Mouse (Mus musculus): ENCODE measurements around the gene Ncoa3. TPM values are rescaled to one million over a fixed set of nuclear protein-coding genes. Genes with fewer than 3 reads are reported as not detected.

The Ncoa3 gene
- total RNA-seq, 2 experiments from 2014 or later = 30.7 to 33.5 TPM

DNA sequence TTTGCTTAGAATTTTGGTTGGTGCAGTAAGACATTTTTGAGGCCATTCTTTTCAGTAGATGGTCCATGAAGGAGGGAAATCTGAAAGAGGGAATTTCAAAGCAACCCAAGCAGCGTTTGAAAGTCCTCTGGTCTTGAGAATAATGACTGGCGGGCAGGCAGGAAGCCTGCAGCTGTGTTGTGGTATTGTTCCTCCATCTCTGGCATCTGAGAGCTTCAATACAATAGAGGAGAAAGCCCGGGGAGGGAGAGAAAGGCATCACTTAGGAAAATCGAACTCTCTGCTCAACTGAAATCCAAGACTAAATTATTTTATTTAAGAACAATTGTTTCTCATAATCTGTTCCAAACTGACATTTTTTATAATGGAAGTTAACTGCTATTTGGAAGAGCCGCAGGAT is 8.3 kb downstream of the Ncoa3 start:
- DNase-seq (ENCODE audit: low spot score in 2 of 2) = no peak

DNA sequence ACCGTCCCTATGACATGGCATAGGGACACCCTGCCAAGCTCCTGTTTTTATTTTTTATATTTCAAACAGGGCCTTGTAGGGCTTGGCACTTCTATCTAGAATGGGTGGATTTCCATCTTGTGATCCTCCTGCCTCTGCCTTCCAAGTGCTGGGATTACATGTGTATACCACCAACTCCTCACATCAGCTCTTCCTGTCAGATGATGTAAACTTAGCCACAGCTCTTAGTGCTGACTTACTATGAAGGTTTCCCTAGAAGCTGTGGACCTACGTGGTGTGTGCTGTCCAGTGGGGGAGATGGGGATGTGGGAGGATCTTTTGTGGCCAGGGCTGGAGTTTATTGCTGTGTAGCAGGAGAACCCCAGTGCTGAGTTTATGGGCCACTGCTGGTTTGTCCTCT is 8.9 kb downstream of the Ncoa3 start:
- DNase-seq (ENCODE audit: low spot score in 2 of 2) = no peak

DNA sequence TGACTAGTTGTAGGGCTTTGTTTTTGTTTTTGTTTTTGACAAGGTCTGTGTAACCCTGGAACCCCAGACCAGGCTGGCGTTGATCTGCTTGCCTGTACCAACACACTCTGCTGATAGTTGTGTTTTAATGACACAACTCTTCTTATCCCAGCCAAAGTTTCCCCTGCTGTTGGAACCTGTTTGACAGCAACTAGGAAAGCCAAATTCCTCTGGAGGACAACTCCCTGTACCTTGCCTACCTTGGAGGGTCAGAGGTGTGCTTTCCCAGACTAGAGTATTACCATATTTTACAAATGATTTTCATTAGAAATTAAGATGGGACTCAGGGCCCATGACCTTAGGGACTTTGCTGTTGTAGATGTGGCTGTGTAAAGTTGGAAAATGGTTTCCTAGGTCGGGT is 9.3 kb downstream of the Ncoa3 start:
- no peak for DNase-seq (ENCODE audit: low spot score in 2 of 2)

DNA sequence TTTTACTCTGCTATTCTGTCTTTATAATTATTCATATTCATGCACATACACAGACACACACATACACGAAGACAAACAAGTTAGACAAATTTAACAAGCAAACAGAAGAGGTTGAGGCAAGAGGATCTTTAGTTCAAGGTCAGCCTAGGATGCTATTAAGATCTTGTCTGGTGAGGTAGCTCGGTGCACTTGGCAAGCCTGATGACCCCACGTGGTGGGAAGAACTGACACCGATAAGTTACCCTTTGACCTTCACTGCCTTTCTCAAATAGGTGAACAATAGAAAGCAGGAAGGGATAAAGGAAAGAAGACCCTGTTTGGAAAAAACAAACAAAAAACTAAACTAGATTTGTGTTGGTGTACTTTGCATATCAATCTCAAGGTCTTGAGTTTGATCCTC is 10.0 kb downstream of the Ncoa3 start:
- DNase-seq (ENCODE audit: low spot score in 2 of 2) = no peak

DNA sequence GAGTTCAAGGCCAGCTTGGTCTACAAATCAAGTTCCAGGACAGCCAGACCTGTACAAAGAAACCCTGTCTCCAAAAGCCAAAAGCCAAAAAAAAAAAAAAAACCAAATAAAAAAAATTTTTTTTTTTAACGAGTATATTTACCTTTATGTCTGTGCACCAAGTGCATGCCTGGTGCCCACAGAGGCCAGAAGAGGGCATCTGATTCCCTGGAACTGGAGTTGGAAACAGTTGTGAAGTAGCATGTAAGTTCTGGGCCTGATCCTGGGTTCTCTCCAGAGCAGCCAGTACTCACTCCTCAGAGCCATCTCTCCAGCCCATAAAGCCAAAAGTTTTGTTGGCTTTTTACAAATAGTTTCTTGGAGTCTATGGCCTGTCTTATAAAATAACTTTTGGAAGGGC is 10.6 kb downstream of the Ncoa3 start:
- no peak for DNase-seq (ENCODE audit: low spot score in 2 of 2)

DNA sequence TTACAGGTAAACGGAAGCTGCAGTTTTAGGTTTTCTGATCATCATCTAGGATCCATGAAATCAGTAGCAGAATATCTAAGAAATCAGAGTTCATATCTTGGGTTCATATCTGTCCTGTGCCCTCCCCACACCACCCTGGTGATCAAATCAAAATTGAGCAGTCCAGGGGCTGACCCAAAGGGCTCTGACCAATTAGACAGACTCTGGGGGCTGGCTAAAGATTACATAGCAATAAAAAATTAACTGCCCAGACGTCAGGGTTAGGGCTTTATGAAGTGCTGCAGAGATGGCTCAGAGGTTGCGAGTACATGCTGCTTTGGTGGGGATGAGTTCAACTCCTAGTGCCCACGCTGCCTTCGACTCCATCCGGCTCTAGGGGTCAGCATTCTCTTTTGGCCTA is 14.6 kb downstream of the Ncoa3 start:
- DNase-seq (ENCODE audit: low spot score in 2 of 2) = no peak

DNA sequence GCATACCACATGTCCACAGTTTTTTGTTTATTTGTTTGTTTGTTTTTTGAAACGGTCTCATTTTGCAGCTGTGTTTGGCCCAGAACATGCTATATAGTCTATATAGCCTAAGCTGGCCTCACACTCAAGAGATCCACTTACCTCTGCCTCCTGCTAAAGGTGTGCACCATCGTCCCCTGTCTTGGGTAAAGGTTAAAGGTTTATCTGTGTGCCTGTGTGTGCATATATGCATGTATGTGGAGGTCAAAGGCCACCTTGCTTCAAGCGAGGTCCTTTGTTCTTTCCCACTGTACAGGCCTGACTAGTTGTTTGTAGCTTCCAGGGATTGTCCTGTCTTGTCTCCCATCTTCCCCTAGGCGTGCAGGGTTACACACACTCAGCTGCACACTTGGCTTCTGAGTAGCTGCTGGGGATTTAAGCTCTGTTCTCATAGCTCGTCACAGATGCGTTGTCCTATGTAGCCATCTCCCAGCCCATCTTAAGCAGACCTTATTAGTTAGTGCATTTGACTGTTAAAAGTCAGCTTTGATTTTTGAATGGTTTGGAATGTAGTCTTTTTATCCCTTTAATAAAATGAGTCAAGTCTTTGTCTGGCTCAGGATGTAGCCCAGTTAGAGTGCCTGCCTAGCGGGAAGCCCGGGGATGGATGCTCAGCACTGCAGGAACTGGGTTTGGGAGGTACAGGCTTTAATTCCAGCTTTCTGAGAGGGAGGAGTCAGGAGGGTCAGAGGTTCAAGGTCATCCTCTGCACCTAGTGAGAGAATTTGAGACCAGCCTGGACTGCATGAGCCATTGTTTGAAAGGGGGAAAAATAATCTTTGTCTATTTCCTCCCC is 16.3 kb downstream of the Ncoa3 start:
- DNase-seq (ENCODE audit: low spot score in 2 of 2) = no peak

DNA sequence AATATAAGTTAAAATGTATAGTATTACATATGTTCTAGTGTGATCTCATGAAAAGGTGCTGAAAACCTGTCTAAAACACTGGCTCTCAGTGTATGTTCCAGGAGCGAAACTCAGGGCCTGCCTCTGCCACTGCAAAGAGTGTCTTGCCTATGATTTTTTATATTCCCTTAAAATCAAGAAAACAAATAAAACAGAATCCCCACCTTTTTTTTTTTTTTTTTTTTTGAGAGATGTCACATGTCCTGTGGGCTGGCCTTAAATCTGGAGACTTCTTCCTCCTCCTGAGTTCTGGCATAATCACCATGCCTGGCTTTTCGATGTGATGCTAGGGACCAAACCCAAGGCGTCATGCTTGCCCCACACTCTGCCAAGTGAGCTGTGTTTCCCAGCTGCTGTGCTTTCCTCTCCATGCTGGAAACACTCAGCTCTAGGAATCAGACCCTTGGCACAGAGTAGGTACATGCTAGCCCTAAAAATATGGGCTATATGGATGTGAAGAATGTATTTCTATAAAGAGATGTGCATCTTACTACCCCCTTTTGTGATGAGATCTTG is 17.0 kb downstream of the Ncoa3 start:
- no peak for DNase-seq (ENCODE audit: low spot score in 2 of 2)

DNA sequence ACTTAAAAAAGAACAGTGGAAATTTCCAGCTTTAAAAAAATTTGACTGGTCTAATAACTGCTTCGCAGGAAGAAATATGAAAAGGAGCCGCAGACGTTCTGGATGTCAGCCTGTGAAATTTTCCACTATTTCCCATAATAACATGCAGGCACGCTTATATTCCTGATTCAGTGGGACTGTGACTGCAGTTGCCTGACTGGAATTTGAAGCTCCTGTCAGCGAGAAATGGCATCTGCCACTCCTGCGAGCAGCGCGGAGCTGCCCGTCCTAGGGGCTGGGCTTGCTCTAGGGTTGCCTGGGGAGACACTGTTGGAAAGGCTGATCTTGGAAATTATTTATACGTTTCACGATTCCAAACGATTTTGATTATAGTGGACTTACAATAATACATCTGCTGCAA is 17.9 kb downstream of the Ncoa3 start:
- peak; percentile 45 to 46 for DNase-seq (ENCODE audit: low spot score in 2 of 2)

DNA sequence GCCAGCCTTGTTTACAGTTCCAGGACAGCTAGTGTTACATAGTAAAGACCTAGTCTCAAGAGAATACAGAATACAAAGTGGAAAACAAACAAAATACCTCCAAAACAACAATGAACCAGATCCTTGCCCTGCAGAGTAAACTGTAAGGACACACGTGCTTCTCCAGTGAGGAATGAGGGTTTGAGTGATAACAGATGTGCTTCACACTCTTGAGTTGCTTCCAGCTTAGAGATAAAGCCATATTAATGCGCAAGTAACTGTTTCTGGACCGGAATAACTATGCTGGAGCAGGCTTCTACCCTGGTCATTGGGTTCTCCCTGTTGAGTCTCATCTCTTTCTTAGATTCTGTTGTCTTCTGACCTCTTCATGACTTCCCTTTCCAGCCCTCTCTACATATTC is 19.0 kb downstream of the Ncoa3 start:
- DNase-seq (ENCODE audit: low spot score in 2 of 2) = no peak

DNA sequence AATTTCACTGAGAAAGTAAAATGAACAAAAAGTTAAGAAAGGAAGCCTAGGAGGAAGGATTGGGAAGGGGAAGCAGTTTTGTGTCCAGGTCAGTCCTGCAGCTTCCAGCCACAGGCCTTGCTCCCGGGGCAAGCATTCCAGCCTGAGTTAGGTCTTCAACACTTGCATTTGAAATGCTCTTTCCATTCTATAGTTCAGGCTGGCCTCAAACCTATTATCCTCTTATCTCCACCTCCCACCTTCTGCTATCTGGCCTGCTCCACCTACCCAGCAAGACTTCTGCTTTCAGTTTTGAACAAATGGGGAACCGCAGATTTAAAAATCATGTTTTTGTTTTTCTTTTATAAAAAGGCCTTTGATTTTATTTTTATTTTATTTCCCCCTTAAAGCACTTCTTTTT is 19.7 kb downstream of the Ncoa3 start:
- no peak for DNase-seq (ENCODE audit: low spot score in 2 of 2)

DNA sequence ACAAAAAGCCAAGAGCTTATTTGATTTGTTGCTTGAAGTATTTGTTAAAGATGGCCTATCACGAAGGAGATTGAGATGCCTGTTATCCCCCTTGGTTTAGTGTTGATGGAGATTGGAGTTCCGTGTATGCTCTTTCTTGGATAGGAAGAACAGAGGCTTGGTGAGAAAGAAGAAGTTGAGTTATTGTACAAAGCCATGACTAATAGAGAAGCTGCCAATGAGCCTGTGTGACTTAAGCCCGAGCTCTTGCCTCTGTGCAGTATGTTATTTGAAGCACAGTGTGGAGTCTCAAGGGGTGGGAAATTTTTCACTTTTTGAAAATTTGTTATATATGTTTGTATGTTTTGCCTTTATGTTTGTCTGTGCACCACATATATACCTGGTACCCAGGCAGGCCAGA is 26.3 kb downstream of the Ncoa3 start:
- no peak for DNase-seq (ENCODE audit: low spot score in 2 of 2)

DNA sequence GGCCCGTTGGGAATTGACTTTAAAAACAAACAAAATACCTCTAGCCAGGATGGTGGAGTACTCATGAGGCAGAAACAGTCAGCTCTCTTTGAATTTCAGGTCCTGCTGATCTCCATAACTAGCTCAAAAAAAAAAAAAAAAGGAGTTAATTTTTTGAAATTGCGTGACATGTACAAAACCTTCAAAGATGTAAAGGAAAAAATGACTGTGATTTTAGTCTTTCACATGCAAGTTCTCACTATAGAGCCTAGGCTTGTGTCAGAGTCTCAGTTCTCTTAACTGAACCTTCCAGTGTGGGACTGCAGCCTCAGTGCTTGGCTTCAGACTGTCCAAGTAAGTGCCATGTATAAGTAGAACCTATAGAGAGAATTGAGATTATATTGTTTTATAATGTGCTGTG is 27.6 kb downstream of the Ncoa3 start:
- no peak for DNase-seq (ENCODE audit: low spot score in 2 of 2)

DNA sequence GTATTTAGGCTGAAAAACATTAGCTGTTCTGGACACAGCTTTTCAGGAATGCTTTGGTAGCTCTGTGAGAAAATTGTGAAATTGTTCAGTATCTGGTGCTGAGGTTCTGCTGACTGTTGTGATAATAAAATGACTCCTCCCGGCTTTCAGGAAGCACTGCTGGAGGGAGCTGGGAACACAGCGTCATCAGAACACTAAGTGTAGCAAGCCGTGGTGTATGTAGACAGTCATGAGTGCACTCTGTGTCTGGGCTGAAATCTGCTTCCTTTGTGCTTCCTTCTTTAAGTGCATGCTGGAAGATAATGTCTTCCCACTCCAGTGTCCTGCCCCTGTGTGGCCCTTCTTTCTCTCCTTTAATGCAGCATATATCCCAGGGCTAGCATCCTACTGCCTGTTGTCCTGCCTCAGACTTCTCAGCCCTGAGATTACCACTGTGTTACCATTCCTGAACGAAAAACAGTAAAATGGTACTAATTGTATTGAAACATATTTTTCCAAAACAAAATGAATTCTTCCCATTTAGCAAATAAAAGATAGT is 28.7 kb downstream of the Ncoa3 start:
- no peak for DNase-seq (ENCODE audit: low spot score in 2 of 2)

DNA sequence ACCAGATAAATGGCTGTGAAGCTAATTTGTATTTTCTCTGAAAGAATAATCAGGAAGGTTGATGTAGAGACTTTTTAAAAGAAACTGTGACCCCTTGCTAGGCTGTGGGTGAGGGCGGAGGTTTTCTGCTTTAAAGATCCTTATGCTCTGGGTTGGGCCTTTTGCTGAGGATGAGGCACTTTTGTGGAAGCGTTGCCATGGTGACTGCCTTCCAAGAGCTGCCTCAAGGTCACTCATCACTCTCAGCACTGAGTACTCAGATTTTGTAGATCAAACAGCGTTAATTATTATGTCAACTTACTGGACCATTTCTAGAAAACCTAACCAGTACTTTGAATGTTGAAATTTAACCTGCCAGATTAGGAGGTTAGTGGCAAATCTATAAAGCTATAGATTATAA is 29.2 kb downstream of the Ncoa3 start:
- no peak for DNase-seq (ENCODE audit: low spot score in 2 of 2)

DNA sequence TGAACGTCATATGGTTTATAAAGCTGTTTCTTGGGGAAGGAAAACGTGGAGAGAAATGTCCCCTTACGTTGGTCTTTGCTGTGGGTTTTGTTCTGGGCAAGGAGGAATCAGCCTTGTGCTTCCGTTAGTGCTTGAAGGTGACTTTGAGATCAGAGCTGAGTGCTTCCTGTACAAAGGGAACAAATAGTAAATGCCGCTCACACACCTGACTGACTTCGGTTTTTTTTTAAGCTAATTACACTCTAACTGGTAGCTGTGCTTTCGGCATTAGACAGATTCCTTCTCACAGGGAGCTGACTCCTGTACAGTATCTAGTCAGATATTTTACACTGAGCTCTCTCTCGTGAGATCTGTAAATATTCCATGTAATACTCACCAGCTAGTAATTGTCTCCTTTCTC is 29.9 kb downstream of the Ncoa3 start:
- DNase-seq (ENCODE audit: low spot score in 2 of 2) = no peak

DNA sequence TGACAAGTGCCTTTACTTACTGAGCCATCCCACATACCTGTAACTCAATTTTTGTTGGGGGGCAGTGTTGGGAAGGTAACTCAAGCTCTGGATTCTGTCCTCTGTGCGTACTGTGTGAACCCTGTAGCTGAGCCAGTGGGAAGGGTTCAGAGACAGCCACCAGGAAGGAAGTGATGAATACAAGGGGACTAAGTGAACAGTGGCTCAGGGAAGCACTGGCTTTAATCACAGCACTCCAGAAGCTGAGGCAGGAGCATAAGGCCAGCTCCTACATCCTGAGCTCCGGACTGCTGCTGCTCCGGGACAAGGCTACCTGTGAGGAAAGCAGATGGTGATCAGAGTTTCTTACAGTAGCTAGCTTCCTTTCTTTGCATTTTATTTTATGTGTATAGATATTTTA is 31.6 kb downstream of the Ncoa3 start:
- no peak for DNase-seq (ENCODE audit: low spot score in 2 of 2)

DNA sequence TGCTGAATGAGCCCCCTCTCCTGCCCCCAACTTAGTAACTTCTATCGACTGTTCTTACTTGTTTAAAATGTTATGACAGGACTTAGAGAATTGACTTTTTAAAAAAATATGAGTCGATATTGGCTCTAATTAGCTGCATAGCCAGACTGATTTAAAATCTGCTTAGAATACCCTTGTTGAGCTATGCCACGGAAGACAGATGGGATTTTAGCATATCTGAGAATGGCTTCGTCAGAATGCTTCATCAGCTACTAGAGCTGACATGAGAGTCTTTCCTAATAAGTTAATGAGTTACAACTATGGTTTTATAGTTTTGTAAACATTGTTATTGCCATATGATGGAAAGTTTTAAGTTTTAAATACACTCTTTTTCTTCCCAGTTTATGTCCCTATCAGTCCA is 32.2 kb downstream of the Ncoa3 start:
- no peak for DNase-seq (ENCODE audit: low spot score in 2 of 2)

DNA sequence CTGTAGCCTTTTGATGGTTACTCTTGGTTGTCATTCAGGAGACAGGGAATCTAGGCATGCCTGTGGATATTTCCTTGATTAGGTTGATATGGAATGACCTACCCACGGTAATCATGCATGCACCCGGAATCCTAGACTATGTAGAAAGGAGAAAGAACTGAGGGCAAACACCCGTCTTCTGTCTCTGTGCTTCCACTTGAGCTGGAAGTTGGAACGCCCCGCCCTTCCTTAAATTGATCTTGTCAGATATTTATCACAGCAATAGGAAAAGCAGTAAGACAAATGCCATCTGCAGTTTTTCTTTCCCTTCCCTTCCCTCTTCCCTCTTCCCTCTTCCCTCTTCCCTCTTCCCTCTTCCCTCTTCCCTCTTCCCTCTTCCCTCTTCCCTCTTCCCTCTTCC is 33.5 kb downstream of the Ncoa3 start:
- no peak for DNase-seq (ENCODE audit: low spot score in 2 of 2)

DNA sequence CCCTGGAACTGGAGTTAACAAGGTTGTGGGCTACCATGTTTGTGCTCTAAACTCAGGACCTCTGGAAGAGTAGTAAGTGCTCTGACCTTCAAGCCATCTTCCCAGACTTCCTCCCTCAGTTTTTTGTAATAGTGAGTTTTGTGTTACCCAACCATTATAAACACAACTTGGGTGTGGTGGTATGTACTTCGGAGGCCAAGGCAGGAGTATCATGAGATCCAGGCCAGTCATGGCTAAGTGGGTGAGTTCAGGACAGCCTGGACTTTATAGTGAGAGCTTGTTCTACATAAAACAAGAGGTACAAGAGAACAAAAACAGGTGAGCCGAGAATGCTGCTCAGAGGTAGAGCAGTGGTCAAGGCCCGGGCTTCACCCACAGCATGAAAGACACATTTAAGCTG is 35.4 kb downstream of the Ncoa3 start:
- DNase-seq (ENCODE audit: low spot score in 2 of 2) = no peak

DNA sequence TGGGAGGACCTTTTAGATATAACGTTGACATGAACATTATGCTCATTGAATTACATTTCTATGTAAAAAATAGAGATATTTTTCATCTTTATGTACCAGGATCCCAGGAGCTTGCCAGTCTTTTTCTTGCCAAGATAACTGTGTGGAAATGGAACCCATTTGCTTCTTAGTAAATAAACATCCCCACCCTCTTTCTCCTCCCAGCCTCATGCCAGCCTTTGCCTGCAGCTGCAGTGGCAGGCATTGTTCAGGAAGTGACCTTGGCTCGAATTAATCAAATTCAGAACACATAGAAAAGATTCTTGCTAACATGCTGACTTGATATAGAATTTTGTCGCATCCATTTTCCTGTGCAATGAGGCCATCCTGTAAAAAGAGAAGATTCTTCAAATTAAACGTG is 36.8 kb downstream of the Ncoa3 start:
- no peak for DNase-seq (ENCODE audit: low spot score in 2 of 2)

DNA sequence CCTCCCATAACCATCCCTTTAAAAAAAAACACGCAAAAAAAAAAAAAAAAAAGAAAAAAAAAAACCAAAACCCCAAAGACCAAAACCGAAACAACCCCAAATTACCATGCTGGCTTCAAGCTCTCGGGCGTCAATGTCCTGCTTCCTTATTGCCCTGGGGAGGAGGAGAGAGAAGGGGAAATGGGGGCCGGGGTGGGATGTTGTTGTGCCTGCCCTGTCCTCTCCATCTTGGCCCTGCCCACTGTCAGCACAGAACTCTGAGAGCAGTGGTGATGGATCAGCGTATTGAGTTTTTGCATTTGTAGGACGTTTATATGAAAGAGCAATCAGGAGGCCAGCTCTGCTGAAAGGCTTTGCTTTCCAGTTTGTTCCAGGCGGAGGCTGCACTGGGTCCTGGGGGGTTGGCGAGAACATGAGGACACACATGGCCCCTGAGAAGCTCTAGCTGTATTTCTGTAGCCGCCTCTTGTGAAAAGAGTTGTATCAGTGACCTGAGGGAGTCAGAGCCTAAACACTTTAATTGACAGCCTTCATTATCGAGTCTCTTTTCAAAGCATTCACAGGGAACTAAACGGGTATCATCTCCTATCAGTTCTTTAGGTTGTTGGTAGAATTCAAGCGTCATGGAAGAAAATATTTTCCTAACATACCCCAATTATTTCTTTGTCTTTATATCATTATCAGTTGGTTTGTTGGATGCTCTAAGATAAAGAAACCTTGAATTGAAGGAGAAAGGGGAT is 38.0 kb downstream of the Ncoa3 start:
- no peak for DNase-seq (ENCODE audit: low spot score in 2 of 2)

All from layer of hippocampus, postnatal 10 days (tissue).